Mouse (Mus musculus) embryo, embryonic 10 days (tissue): ENCODE measurements around the gene Matk.

Source experiments
- DNase-seq: peaks from one replicate; pipeline ENCODE4 v3.0.0-alpha.2; 2015; ENCODE audit warnings: low spot score

Gene Matk

DNA sequence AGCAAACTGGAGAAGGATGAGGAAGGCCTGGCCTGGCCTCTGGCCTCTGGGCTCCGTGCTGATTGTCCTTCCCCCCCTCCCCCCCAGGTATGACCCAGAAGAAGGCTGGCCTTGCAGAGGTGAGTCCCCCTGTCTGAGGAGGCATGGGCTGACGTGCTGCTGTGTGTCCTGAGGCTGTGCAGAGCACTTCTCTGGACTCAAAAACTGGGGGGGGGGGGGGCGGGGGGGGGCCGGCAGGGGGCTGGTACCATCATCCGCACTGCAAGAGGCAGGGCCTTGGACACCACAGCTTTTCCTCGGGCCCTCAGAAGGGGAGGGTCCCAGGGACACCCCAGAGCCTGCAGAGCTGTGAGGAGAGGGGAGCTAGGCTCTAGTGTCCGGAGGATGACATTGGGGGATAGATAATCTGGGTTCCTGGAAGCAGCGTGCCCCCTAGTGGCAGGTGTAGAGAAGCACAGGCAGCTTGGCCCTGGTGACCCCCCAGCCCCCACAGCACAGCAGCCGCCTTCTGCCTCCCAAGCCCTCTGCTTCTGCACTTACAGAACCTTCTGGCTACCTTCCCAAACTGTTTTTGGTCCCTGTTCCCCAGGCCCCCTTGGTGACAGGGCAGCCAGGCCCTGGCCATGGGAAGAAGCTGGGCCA, 52.0 kb downstream of the Matk start:
- DNase-seq = peak; percentile 75

DNA sequence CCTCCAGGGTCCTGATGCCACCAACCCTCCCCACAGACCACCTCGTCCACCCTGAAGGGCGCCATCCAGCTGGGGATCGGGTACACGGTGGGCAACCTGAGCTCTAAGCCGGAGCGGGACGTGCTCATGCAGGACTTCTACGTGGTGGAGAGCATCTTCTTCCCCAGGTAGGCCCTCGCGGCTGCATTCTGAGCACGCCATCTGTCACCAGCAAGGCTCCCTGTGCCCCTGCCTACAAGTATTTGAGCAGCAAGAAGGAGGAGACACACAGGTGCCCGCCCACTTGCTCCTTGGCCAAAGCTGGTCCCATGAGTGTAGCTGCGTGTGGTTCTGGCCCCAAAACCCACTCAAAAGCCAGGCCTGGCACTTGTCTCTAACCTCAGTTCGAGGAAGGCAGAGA, 52.9 kb downstream of the Matk start:
- no peak for DNase-seq

DNA sequence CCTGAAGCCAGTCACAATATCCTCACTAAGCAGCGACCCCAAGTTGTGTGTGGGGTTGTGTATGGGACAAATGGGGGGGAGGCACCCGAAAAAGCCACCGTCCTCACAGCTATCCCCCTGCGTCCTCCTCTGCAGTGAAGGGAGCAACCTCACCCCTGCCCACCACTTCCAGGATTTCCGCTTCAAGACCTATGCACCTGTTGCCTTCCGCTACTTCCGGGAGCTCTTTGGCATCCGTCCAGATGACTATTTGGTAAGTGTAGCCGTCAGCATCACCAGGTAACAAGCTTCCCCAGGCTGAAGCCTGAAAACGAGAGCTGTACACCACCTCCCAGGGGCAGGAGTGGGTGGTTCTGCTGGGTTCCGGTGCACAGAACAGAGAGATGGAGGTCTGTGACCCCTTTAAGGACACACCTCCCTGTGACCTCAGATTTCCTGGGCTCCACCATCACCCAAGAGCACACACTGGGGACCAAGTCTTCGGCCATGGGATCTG, 53.5 kb downstream of the Matk start:
- no peak for DNase-seq

DNA sequence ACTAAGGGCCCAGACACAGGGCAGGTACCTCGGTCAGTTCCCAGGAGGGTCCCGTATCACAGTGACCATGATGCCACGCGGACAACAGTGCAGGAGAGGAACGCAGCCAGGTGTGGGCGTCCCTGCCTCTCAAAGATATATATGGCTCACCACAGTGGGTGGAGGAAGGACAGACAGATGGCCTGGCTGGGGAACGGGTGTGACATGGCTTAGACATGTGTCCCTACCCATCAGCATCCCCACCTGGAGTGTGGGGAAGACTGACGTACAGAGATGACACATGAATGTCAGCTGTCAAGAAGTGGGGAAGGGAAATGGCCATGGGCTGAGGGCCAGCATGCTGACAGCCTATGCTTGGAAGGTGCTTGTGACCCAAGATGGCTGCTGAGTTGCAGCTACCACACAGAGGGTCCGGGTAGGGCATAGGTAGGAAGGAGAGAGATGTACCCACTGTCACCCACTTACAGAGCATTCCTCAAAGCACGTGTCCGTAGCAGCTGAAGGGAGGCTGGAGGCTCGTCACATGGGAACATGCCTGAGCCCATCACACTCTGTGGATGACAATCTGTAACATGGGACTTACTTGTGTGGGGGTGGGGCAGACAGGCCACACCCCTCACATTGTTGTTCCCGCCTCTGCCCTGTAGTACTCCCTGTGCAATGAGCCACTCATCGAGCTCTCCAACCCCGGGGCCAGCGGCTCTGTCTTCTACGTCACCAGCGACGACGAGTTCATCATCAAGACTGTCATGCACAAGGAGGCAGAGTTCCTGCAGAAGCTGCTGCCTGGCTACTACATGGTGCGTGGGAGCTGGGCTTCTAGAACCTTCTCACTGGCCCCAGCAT, 54.3 kb downstream of the Matk start:
- no peak for DNase-seq

DNA sequence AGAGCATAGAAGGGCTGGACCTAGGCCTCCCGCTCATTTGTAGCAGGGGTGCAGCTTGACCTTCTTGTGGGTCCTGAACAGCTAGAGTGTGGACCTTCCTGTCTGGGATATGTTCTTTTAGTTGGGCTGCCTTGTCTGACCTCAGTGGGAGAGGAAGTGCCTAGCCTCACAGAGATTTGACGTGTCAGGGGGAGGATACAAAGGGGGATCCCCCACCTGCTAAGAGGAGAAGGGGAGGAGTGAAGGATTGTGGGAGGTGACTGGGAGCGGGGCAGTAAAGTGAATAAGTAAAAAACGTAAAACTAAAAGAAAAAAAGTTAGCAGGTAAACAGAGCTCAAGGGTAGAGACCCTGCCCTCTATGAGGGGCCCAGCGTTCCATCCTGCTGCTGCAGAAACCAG, 56.8 kb downstream of the Matk start:
- DNase-seq = no peak
